Mouse (Mus musculus) liver, embryonic 16.5 days (tissue): ENCODE data around the gene Ntn4. TPM values are rescaled to one million over a fixed set of nuclear protein-coding genes. Genes with fewer than 3 reads are reported as not detected.

Source experiments
- ATAC-seq: fragments of 200-750 bp; cut with Nextera tagmentation; 2 replicates; pipeline ENCODE4 v1.8.0; 2017; ENCODE audit warnings: low read depth, mild to moderate bottlenecking, moderate number of reproducible peaks, moderate library complexity
- H3K27ac ChIP-seq: fragments of 300-500 bp; sonication (generic); 2 replicates; pipeline ENCODE4 v1.5.1; 2014; ENCODE audit warnings: mild to moderate bottlenecking, low read length
- H3K27me3 ChIP-seq: fragments of 300-500 bp; sonication (generic); 2 replicates; pipeline ENCODE4 v1.6.1; 2014; ENCODE audit warnings: low read depth, low read length, mixed read lengths; ENCODE audit not compliant: control insufficient read depth, insufficient read depth
- H3K36me3 ChIP-seq: fragments of 300-500 bp; sonication (generic); 2 replicates; pipeline ENCODE4 v1.6.1; 2014; ENCODE audit warnings: mild to moderate bottlenecking; ENCODE audit not compliant: control insufficient read depth, insufficient read depth
- H3K4me1 ChIP-seq: fragments of 300-500 bp; sonication (generic); 2 replicates; pipeline ENCODE4 v1.6.1; 2014; ENCODE audit warnings: low read depth, low read length, mixed read lengths; ENCODE audit not compliant: control insufficient read depth
- H3K4me2 ChIP-seq: fragments of 300-500 bp; sonication (generic); 2 replicates; pipeline ENCODE4 v1.6.1; 2014; ENCODE audit warnings: low read depth, low read length, mixed read lengths
- H3K4me3 ChIP-seq: fragments of 300-500 bp; sonication (generic); 2 replicates; pipeline ENCODE4 v1.5.1; 2014; ENCODE audit warnings: low read depth, mild to moderate bottlenecking, low read length
- H3K9ac ChIP-seq: fragments of 300-500 bp; sonication (generic); 2 replicates; pipeline ENCODE4 v1.6.1; 2014; ENCODE audit warnings: low read depth, low read length
- H3K9me3 ChIP-seq: fragments of 300-500 bp; sonication (generic); replicated peaks from 2 replicates; pipeline ENCODE4 v1.6.1; 2016; ENCODE audit warnings: low read length; ENCODE audit not compliant: control insufficient read depth
- WGBS: fragments of 180-500 bp; shearing (Covaris S2); extraction: QIAGEN DNeasy Blood & Tissue Kit; methylation state at CpG from one replicate; pipeline ENCODE4 v1.1.7; 2014; ENCODE audit not compliant: insufficient replicate concordance; 5-methylcytosine and 5-hydroxymethylcytosine counted together
- polyA plus RNA-seq: library from polyadenylated mRNA; unstranded; fragments of >200 nt; fragmentation: Nextera tagmentation; extraction: Ambion mirVana; gene quantifications from 2 replicates; pipeline ENCODE4 v1.2.1, GENCODE M21; 2015

Ntn4 gene
- polyA plus RNA-seq, 1 experiment from 2014 or later: 0.22 TPM

DNA sequence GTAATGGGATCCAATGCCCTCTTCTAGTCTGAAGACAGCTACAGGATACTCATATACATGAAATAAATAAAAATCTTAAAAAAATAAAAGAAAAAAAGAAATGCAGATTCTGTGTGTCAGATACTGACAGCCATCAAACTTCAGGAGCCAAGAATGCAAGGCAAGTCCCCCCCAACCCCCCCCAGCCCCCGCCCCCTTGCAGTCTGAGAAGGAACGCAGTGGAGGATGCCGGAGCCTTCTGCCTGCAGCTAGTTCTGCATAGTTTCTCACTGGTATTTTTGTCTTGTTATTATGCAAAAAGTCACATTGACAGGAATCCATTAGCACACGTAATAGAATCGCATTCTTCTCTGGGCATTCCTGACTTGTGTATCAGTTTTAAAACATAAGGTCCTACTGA, 87.7 kb downstream of the Ntn4 start:
- Histone ChIP-seq H3K4me3 (no peak overlapping the region), H3K4me2 (no peak overlapping the region), H3K4me1 (peaks cover 23% of the 10 kb centered on the region), H3K9me3 (no peaks in the 10 kb centered on the region), H3K36me3 (no peaks in the 10 kb centered on the region), H3K27me3 (no peaks in the 10 kb centered on the region), H3K27ac (no peak overlapping the region), H3K9ac (no peak overlapping the region)
- 77% methylated on average over 5 of the region's 5 CpGs for WGBS
- ATAC-seq: no peak

DNA sequence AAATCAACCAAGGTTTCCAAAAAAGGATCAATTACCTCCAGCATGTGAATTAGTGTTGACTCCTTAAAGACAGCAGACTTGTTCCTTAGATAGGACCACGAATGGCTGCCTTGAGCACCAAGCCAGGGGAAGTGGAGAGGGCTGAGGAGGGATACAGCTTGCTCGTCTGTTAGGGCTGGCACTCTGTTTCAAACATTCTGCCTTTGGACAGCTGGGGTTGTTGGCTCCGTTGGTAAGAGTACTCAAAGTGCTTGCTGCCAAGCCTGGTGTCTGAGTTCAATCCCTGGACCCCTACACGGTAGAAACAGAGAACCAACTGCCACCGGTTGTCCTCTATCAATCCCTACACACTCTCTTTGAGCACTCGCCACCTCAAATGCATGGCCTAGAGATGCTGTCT, 90.0 kb downstream of the Ntn4 start:
- no peaks in the 10 kb centered on the region for H3K9me3 ChIP-seq
- no peak overlapping the region for H3K4me2 ChIP-seq
- no peaks in the 10 kb centered on the region for H3K36me3 ChIP-seq
- 55% methylated on average over 6 of the region's 6 CpGs for WGBS
- H3K27me3 ChIP-seq: no peaks in the 10 kb centered on the region
- no peak for ATAC-seq
- H3K9ac ChIP-seq: no peak overlapping the region
- peaks cover 14% of the 10 kb centered on the region for H3K4me1 ChIP-seq
- H3K27ac ChIP-seq: peak overlapping the region; percentile 57
- no peak overlapping the region for H3K4me3 ChIP-seq

DNA sequence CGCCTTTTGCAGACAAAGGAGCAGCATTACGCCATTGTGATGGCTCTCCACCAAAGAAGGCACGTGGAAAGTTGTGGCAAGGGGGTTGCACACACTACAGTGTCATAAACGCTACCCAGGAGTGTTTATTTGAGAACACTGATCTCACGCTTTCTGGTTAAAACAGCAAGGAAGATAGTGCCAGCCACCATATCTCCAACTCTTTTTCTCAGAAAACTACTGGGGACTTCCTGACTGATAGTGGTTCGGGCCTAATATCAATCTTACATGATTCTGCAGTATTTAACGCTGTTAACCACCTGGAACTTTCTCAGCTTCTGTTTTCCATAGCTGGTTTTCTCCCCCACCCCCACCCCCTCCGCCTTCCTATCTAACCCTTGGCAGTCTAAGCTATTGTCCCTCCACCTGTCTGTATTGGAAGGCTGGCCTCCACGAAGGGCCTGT, 90.8 kb downstream of the Ntn4 start:
- peak; percentile 79 for ATAC-seq

DNA sequence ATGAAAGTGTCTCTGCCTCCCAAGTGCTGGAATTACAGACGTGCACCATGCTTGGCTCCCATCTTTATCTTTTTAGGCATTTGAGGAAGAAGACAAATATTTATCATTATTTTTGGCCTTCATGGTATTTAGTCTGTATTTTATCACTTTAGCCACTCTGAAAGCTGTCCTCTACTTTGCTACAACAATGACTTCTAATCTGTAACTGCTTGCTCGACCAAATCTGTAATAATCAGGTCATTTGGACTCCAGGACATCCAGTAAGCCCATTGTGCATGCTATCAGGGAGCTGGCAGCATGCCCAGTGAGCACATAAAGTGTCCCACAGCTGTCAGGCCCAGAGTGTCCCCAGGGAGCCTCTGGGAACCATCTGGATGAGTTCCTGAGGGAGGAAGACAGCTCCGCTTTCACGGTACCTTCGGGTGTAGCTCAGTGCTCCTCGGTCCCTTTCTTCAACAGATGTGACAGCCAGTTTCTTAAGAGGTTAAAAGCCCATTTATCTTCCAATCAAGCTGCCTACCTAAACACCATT, 95.7 kb downstream of the Ntn4 start:
- Histone ChIP-seq H3K27me3 (no peaks in the 10 kb centered on the region), H3K4me3 (no peak overlapping the region), H3K36me3 (no peaks in the 10 kb centered on the region), H3K4me2 (no peak overlapping the region), H3K4me1 (peaks cover 7% of the 10 kb centered on the region), H3K9me3 (no peaks in the 10 kb centered on the region), H3K27ac (no peak overlapping the region), H3K9ac (no peak overlapping the region)
- 65% methylated on average over 6 of the region's 6 CpGs for WGBS
- ATAC-seq: peak; percentile 56; the same call in 1 of the 2 replicates

More for the DNA sequence above, 90.8 kb downstream of the Ntn4 start:
- Histone ChIP-seq H3K9ac (no peak overlapping the region), H3K4me3 (no peak overlapping the region), H3K27me3 (no peaks in the 10 kb centered on the region), H3K4me2 (no peak overlapping the region), H3K27ac (peak overlapping the region; percentile 57), H3K4me1 (peaks cover 14% of the 10 kb centered on the region), H3K36me3 (no peaks in the 10 kb centered on the region), H3K9me3 (no peaks in the 10 kb centered on the region)
- WGBS: 26% methylated on average over 9 of the region's 9 CpGs

DNA sequence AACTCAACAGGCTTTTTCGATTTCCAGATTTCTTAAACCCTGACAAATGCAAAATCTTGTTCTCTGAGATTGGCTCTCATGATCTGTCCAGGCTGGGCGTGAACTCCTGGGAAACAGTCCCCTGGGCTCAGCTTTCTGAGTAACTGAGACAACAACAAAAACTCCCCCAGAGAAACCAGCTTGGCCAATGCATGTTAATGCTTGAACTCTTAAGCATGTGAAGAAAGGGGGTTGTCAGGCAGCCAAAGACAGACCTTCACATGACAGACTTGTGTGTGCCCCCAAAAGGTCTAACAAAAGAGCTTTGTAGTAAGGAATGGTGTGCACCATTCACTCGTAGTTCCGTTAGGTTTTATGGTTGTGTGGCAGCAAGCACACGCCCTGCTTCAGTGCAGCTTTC, 96.6 kb downstream of the Ntn4 start:
- WGBS: 76% methylated on average over 5 of the region's 5 CpGs
- H3K27me3 ChIP-seq: no peaks in the 10 kb centered on the region
- no peak for ATAC-seq
- no peaks in the 10 kb centered on the region for H3K4me1 ChIP-seq
- no peak overlapping the region for H3K4me2 ChIP-seq
- no peaks in the 10 kb centered on the region for H3K36me3 ChIP-seq
- no peaks in the 10 kb centered on the region for H3K9me3 ChIP-seq
- H3K27ac ChIP-seq: no peak overlapping the region
- no peak overlapping the region for H3K9ac ChIP-seq
- no peak overlapping the region for H3K4me3 ChIP-seq

DNA sequence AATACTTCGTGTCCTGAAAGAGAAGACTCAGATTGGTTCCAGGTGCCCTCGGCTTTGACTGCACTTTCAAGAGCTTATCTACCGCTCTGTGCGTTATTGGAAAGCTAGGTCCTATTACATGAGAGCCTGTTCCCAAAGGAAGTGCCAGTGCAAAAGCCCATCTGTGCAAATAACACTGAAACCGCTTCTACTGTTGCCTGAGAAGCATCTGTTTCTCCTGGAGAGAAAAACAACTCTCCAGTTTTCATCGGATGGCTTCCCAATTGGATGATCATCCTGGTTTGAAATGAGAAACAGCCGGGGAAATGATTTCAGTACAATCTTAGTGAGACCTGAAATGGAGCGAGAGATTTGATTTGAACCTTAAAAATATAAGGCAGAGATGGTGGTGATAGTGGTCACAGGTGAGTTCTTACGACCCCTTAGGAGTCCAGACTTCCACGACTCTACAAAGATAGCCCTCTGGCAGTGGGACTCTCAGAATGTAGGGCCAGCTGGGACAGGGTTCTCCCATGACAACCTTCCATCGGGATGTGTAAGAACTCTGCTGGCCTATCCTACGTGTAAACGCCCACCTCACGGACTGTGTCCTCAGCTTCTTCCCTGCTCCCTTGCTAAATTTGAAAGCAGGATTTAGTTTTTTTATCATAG, 101.1 kb downstream of the Ntn4 start:
- Histone ChIP-seq H3K4me1 (no peaks in the 10 kb centered on the region), H3K4me3 (no peak overlapping the region), H3K4me2 (no peak overlapping the region), H3K27me3 (no peaks in the 10 kb centered on the region), H3K36me3 (no peaks in the 10 kb centered on the region), H3K27ac (no peak overlapping the region), H3K9me3 (no peaks in the 10 kb centered on the region), H3K9ac (no peak overlapping the region)
- 71% methylated on average over 14 of the region's 14 CpGs for WGBS
- no peak for ATAC-seq

DNA sequence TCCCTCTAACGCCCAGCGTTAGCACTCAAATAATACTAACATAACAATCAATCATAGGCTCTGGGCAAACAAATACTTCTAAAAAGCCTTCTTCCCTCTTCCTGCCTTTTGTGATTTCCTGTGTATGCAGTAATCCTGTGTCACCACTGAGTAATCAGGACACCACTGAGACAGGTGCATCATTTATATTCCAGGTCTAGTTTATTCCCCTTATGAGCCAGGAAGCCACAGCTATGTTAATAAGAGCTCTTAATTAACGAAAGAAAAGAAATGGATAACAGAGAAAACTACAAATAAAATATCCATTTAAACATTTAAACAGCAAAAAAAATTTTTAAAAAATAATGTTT, 101.6 kb downstream of the Ntn4 start:
- Histone ChIP-seq H3K9ac (no peak overlapping the region), H3K27ac (no peak overlapping the region), H3K4me2 (no peak overlapping the region), H3K4me1 (no peaks in the 10 kb centered on the region), H3K9me3 (no peaks in the 10 kb centered on the region), H3K36me3 (no peaks in the 10 kb centered on the region), H3K27me3 (no peaks in the 10 kb centered on the region), H3K4me3 (no peak overlapping the region)
- no peak for ATAC-seq
- 54% methylated on average over 3 of the region's 3 CpGs for WGBS

DNA sequence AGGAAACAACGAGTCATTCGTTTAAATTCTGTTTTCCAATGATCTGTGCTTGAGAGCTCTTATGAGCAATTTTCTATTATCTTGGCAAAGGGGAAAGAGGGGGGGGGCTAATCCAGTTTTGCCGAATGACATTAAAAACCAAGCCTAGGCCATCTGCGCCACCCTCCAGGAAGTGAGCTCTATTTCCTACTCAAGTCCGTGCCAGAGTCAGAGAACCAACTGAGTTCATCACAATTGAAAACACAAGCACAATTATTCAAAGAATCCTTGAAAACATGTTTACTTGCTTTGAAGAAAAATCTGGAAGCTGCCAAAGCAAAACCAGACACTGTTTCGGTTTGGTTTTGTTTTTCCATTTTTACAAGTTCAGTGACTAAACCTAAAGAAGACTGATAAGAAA, 102.1 kb downstream of the Ntn4 start:
- H3K27ac ChIP-seq: no peak overlapping the region
- H3K9me3 ChIP-seq: no peaks in the 10 kb centered on the region

DNA sequence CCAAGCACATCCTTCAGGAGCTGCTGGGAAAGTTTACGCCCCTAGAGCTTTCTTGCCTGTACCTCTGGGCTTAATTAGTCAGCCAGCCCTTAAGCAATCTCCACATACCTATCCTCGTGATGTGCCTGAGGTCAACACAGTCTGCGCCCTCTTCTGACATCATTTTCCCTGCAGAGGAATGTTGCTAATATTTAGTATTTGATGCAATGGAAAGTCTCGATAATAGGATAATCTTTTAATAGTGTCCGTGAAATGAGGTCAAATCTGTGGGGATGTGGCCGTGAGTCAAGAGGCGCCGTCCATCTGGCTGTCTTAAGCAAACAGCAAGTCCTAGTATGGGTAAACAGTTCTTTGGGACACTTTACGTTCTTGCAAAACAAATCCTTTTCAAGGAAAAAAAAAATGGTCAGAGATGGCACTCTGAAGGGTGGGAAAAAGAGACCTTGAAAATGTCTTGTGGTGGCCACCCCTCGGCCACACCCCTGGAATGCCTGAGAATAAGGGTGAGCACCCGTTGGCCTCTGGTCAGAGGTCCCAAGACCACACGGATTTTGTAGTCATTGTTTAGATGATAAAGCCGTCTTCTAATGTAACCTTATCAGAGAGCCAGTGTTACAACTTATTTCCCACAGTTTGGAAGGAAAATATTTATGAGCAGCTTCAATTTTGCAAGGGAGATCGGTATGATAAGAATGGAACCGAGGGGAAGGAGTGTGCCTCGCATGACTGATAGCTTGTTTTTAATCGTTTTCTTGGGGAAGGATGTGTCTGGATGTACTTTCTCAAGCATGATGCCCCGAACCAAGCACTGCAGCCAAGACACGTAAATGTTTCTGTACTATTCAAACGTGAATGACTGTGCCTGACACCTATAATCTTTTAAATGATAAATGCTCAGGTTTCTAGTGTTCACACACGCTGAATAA, 109.0 kb downstream of the Ntn4 start:
- ATAC-seq: no peak
- Histone ChIP-seq H3K27me3 (no peaks in the 10 kb centered on the region), H3K36me3 (no peaks in the 10 kb centered on the region), H3K9ac (no peak overlapping the region), H3K4me1 (no peaks in the 10 kb centered on the region; the same call in 1 of the 2 replicates), H3K27ac (no peak overlapping the region), H3K9me3 (no peaks in the 10 kb centered on the region), H3K4me3 (no peak overlapping the region), H3K4me2 (no peak overlapping the region)
- 37% methylated on average over 21 of the region's 21 CpGs for WGBS

More for the DNA sequence above, 102.1 kb downstream of the Ntn4 start:
- Histone ChIP-seq H3K27me3 (no peaks in the 10 kb centered on the region), H3K9ac (no peak overlapping the region), H3K4me1 (no peaks in the 10 kb centered on the region), H3K4me2 (no peak overlapping the region), H3K4me3 (no peak overlapping the region), H3K36me3 (no peaks in the 10 kb centered on the region)
- WGBS: 39% methylated on average over 6 of the region's 6 CpGs
- no peak for ATAC-seq
